Mouse (Mus musculus) Muller cell, postnatal 12 days (primary cell): Measurements from ENCODE around the gene Aoc3.
"Not testable (repeated sequence)": the region's sequence is repeated elsewhere in the genome, so short reads cannot be mapped to it uniquely, and the experiment has no call there.

ENCODE experiments used
- DNase-seq: peaks from one replicate; pipeline ENCODE4 v3.0.0-alpha.2; 2015; ENCODE audit errors: inconsistent ontology term

Aoc3 gene

DNA sequence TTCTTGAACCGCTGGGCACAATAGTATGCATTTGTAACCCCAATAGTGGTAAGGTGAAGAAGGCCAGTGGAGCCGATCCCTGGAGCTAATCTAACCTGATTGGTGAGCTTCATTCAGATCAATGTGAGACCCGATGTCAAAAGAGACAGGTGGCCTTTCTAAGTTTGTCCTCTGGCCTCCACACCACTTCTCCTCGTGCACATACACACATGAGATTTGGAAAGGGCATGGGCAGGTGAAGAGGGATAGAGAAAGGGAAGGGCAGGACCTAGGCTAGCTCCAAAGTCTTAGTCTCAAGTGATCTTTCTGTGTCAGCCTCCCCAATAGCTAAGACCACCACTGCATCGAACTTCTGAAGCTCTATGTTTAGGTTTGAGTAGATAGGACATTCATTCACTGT lies 39.7 kb downstream of the Aoc3 start:
- no peak for DNase-seq

- DNase-seq, result no peak
These were observed 44.1 kb downstream of the Aoc3 start for GRCm38 (mm10) chr11:101374421-101374938.

DNA sequence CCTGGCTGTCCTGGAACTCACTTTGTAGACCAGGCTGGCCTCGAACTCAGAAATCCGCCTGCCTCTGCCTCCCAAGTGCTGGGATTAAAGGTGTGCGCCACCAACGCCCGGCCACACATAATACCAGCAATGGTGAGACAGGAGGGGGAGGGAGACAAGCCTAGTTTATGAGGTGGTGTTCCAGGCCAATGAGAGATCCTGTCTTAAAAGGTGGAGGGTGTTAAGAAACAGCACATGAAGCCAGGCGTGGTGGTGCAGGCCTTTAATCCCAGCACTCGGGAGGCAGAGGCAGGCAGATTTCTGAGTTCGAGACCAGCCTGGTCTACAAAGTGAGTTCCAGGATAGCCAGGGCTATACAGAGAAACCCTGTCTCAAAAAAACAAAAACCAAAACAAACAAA lies 47.8 kb downstream of the Aoc3 start:
- DNase-seq, result not testable (repeated sequence)

GRCm38 (mm10) chr11:101378926-101379325 lies 48.5 kb downstream of the Aoc3 start:
- no peak for DNase-seq

DNA sequence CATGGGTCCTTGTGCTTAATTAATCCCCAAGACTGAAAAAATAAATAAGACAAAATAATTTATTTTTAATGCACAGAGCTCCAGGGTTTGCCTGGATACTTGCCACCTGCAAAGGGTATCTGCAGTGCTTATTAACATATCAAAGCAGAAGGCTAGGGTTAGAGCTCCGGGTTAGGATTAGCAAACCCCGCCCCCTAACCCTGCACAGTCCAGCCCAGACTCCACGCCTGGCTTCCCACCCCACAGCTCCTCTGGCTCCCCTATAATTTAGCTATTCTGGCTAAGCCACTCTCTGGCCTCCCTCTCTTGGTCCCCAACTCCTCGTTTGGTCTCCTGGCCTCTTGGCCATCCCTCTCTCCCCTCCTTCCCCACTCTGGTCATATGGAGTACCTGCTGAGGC lies 51.4 kb downstream of the Aoc3 start:
- DNase-seq, result no peak
